Mouse (Mus musculus) hindbrain, embryonic 10.5 days (tissue): ENCODE results near the gene Gps2. TPM values are rescaled to one million over a fixed set of nuclear protein-coding genes. Genes with fewer than 3 reads are reported as not detected.
A peak's percentile ranks its signal among the peaks of the same experiment; 100 is the strongest.

Source experiments
- DNase-seq: peaks from one replicate; pipeline ENCODE4 v3.0.0-alpha.2; 2017; ENCODE audit warnings: low spot score
- H3K27ac ChIP-seq: fragments of 300-500 bp; sonication (generic); 2 replicates; pipeline ENCODE4 v1.5.1; 2016; ENCODE audit warnings: mild to moderate bottlenecking, moderate library complexity
- H3K27me3 ChIP-seq: fragments of 300-500 bp; sonication (generic); 2 replicates; pipeline ENCODE4 v1.6.1; 2016; ENCODE audit warnings: mild to moderate bottlenecking; ENCODE audit not compliant: poor library complexity, insufficient read depth, severe bottlenecking
- H3K36me3 ChIP-seq: fragments of 300-500 bp; sonication (generic); 2 replicates; pipeline ENCODE4 v1.6.1; 2016; ENCODE audit warnings: mild to moderate bottlenecking, moderate library complexity
- H3K4me1 ChIP-seq: fragments of 300-500 bp; sonication (generic); replicated peaks from 2 replicates; pipeline ENCODE4 v1.6.1; 2016; ENCODE audit warnings: mild to moderate bottlenecking
- H3K4me3 ChIP-seq: fragments of 300-500 bp; sonication (generic); 2 replicates; pipeline ENCODE4 v1.5.1; 2016; ENCODE audit warnings: mild to moderate bottlenecking, moderate library complexity
- H3K9me3 ChIP-seq: fragments of 300-500 bp; sonication (generic); 2 replicates; pipeline ENCODE4 v1.6.1; 2016; ENCODE audit warnings: mild to moderate bottlenecking, moderate library complexity
- WGBS: fragments of 180-500 bp; shearing (Covaris S2); methylation state at CpG from one replicate; pipeline ENCODE4 v1.1.7; 2016; 5-methylcytosine and 5-hydroxymethylcytosine counted together
- polyA plus RNA-seq: library from polyadenylated mRNA; unstranded; fragments of >200 nt; fragmentation: Nextera tagmentation; extraction: Ambion mirVana; gene quantifications from 2 replicates; pipeline ENCODE4 v1.2.1, GENCODE M21; 2016

Gps2 gene
- 96.8 and 105 TPM in 2 replicates for polyA plus RNA-seq

- Histone ChIP-seq H3K27ac (peak within 1 kb of the TSS; percentile 95), H3K9me3 (no peaks in the 10 kb centered on the region), H3K4me1 (peaks cover 52% of the 10 kb centered on the region), H3K36me3 (peaks cover 90% of the 10 kb centered on the region), H3K4me3 (peak within 1 kb of the TSS; percentile 99), H3K27me3 (no peaks in the 10 kb centered on the region)
- WGBS: 2% methylated on average over 61 of the region's 61 CpGs
- DNase-seq: peak; percentile 96
These were observed at the start of gene Gps2 for GRCm38 (mm10) chr11:69913554-69914371. TSS of gene Gps2 (plus strand) at chr11:69913888.

GRCm38 (mm10) chr11:69864138-69864860, 49.4 kb upstream of the Gps2 start:
- H3K4me3 ChIP-seq: no peak overlapping the region
- 59% methylated on average over 8 of the region's 8 CpGs for WGBS
- DNase-seq: no peak
- H3K27me3 ChIP-seq: peaks cover 7% of the 10 kb centered on the region
- H3K27ac ChIP-seq: no peak overlapping the region
- H3K9me3 ChIP-seq: no peaks in the 10 kb centered on the region
- no peaks in the 10 kb centered on the region for H3K36me3 ChIP-seq
- 0 out of 2 replicates have a peak, but pooled peaks cover 3% of the 10 kb centered on the region for H3K4me1 ChIP-seq

DNA sequence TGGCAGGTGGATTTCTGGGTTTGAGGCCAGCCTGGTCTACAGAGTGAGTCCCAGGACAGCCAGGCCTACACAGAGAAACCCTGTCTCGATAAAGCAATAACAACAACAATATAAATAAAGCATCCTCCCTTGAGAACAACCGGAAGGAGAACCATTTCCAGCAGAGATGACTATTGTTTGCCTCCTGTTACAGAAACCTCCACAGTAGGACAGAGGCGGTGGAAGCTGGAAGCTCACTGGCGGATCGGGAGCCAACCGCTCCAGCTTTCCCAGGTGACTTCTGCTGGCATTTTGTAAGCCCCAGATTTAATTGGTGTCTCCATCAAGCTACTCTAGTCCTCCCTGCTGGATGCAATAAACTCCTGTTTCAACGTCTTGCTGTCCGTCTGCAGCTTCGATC, 48.1 kb upstream of the Gps2 start:
- Histone ChIP-seq H3K4me3 (no peak overlapping the region), H3K27ac (no peak overlapping the region), H3K27me3 (no peaks in the 10 kb centered on the region), H3K36me3 (no peaks in the 10 kb centered on the region), H3K9me3 (no peaks in the 10 kb centered on the region), H3K4me1 (0 out of 2 replicates have a peak, but pooled peaks cover 3% of the 10 kb centered on the region)
- no peak for DNase-seq
- 85% methylated on average over 9 of the region's 9 CpGs for WGBS

DNA sequence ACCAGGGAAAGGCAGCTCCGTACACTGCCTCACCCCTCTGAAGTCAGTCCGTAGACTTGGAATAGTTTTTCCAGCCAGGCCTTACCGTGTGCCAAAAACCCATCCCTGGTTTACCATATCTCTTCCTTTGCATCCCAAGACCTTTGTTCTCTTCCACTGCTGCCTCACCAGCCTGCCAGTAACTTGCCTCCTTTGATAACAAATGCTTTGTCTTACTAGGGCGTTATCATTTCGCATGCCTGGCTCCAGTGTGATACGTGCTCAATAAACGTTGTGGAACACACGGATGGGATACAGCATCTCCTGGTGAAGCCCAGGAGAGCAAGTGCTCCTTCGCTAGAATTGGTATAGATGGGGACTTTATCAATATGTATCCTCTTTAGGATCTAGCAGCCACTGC, 46.4 kb upstream of the Gps2 start:
- H3K27ac ChIP-seq: no peak overlapping the region
- H3K4me1 ChIP-seq: 0 out of 2 replicates have a peak, but pooled peaks cover 3% of the 10 kb centered on the region
- WGBS: 77% methylated on average over 9 of the region's 9 CpGs
- H3K4me3 ChIP-seq: no peak overlapping the region
- H3K27me3 ChIP-seq: no peaks in the 10 kb centered on the region
- H3K36me3 ChIP-seq: no peaks in the 10 kb centered on the region
- no peak for DNase-seq
- H3K9me3 ChIP-seq: no peaks in the 10 kb centered on the region

DNA sequence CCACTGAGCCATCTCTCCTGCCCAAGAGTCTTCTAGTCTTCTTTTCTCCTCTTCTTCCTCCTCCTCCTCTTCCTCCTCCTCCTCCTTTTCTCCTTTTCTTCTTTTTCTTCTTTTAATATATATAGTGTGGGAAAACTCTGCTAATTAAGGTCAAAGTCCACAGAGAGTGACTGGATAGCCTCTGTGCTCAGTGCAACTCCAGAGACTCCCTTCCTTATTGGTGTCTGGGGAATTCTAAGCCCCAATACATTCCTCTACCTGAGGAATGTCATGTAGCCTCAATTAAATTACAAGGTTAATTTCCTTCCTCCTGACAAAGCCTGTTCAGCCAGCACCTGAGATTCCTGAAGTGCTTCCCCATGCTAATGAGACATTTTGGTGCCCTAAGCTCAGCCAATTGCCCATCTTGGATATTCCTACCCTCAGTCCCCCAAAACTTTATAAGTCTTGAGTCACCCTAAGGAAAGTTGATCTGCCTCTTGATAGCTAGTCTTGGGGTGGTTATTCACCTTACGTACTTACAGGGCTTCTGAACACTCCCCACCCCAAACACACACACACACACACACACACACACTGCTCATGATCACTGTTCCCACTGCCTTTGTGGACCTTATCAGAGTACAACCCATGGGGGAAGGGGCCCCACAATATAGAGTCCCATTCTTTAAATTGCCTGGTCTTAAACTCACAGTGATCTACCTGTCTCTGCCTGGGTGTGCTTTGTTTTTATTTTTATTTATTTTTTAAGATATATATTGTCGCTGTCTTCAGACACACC, 43.2 kb upstream of the Gps2 start:
- H3K27me3 ChIP-seq: no peaks in the 10 kb centered on the region
- H3K27ac ChIP-seq: no peak overlapping the region
- H3K9me3 ChIP-seq: no peaks in the 10 kb centered on the region
- H3K36me3 ChIP-seq: no peaks in the 10 kb centered on the region
- no peak for DNase-seq
- no peak overlapping the region for H3K4me3 ChIP-seq
- H3K4me1 ChIP-seq: no peaks in the 10 kb centered on the region
- 95% methylated on average over 2 of the region's 2 CpGs for WGBS

DNA sequence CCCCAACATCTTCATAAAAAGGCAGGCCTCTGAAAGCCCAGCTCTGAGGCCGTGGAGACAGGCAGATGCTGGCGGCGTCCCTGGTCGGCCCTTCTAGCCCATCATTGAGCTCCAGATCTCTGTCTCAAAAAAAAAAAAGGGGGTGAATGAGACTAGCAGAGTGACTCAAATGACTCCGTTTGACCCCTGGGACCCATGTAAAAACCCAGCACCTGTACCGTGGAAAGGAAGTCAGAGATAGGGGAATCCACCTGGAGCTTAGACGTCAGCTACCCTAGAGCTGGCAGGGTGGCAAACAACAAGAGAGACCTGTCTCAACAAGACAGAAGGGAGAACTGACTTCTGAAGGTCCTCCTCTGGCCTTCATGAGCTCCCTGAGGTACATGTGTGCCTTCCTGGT, 41.9 kb upstream of the Gps2 start:
- Histone ChIP-seq H3K4me3 (no peak overlapping the region), H3K27me3 (no peaks in the 10 kb centered on the region), H3K9me3 (no peaks in the 10 kb centered on the region), H3K27ac (no peak overlapping the region), H3K4me1 (peaks cover 9% of the 10 kb centered on the region), H3K36me3 (no peaks in the 10 kb centered on the region)
- 86% methylated on average over 7 of the region's 7 CpGs for WGBS
- DNase-seq: no peak

GRCm38 (mm10) chr11:69872451-69872850, 41.2 kb upstream of the Gps2 start:
- WGBS: 85% methylated on average over 4 of the region's 4 CpGs
- Histone ChIP-seq H3K9me3 (no peaks in the 10 kb centered on the region), H3K36me3 (no peaks in the 10 kb centered on the region), H3K4me3 (no peak overlapping the region), H3K27ac (no peak overlapping the region), H3K27me3 (no peaks in the 10 kb centered on the region), H3K4me1 (peaks cover 15% of the 10 kb centered on the region)
- DNase-seq: no peak

DNA sequence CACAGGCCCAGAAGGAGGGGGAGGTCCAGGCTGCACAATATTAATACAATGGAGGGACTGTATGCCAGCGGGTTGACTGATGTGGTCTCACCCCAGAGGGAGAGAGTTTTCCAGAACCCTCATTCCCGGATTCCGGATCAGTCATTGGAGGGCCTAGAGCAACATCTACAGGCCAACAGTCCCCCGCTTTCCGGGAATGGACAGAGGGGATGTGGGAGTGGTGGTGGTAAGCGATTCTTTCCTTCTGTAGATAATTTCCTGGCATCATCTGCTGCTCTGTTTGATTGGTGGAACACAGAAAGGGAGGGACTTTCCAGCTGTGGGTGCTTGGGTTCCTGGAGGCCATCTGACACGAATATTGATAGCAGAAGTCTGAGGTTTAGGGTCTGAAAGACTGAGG, 37.5 kb upstream of the Gps2 start:
- WGBS: 71% methylated on average over 7 of the region's 7 CpGs
- Histone ChIP-seq H3K27me3 (peaks cover 11% of the 10 kb centered on the region), H3K4me3 (no peak overlapping the region), H3K36me3 (no peaks in the 10 kb centered on the region), H3K4me1 (peaks cover 52% of the 10 kb centered on the region), H3K9me3 (no peaks in the 10 kb centered on the region), H3K27ac (peak overlapping the region; percentile 72; the same call in 1 of the 2 replicates)
- no peak for DNase-seq

GRCm38 (mm10) chr11:69876867-69877266, 36.8 kb upstream of the Gps2 start:
- Histone ChIP-seq H3K27me3 (peaks cover 15% of the 10 kb centered on the region), H3K9me3 (no peaks in the 10 kb centered on the region), H3K36me3 (no peaks in the 10 kb centered on the region), H3K27ac (peak overlapping the region; percentile 72), H3K4me1 (peaks cover 59% of the 10 kb centered on the region), H3K4me3 (peak overlapping the region; percentile 41)
- 2% methylated on average over 12 of the region's 12 CpGs for WGBS
- DNase-seq: peak; percentile 88

- Histone ChIP-seq H3K9me3 (no peaks in the 10 kb centered on the region), H3K4me3 (peak within 1 kb of the TSS; percentile 62), H3K4me1 (peaks cover 65% of the 10 kb centered on the region), H3K27ac (peak within 1 kb of the TSS; percentile 72), H3K27me3 (peaks cover 22% of the 10 kb centered on the region), H3K36me3 (no peaks in the 10 kb centered on the region)
- WGBS: 93% methylated on average over 11 of the region's 11 CpGs
- DNase-seq: no peak
These were observed 35.8 kb upstream of the Gps2 start, which contains the start of gene Tmem95 for GRCm38 (mm10) chr11:69877878-69878277. TSS of gene Tmem95 (minus strand) at chr11:69878018.

- Histone ChIP-seq H3K36me3 (no peaks in the 10 kb centered on the region), H3K4me3 (peak overlapping the region; percentile 62; the same call in 1 of the 2 replicates), H3K4me1 (peaks cover 65% of the 10 kb centered on the region), H3K27ac (peak overlapping the region; percentile 31; the same call in 1 of the 2 replicates), H3K27me3 (peaks cover 22% of the 10 kb centered on the region), H3K9me3 (no peaks in the 10 kb centered on the region)
- DNase-seq: no peak
- WGBS: 84% methylated on average over 3 of the region's 3 CpGs
These were observed 35.3 kb upstream of the Gps2 start for GRCm38 (mm10) chr11:69878399-69878798.

GRCm38 (mm10) chr11:69878952-69879351, 34.7 kb upstream of the Gps2 start:
- Histone ChIP-seq H3K27ac (peak overlapping the region; percentile 87; the same call in 1 of the 2 replicates), H3K4me3 (peak overlapping the region; percentile 62), H3K27me3 (peaks cover 22% of the 10 kb centered on the region), H3K4me1 (peaks cover 65% of the 10 kb centered on the region), H3K36me3 (no peaks in the 10 kb centered on the region), H3K9me3 (no peaks in the 10 kb centered on the region)
- WGBS: 91% methylated on average over 6 of the region's 6 CpGs
- DNase-seq: no peak
